Mouse (Mus musculus) E14TG2a.4 (cell line): ENCODE measurements around the gene Clic1.

ENCODE experiments used
- H3K27me3 ChIP-seq: 2 replicates; pipeline ENCODE4 v1.6.1; 2014; ENCODE audit warnings: low read length, control low read depth; ENCODE audit not compliant: insufficient read depth
- H3K36me3 ChIP-seq: 2 replicates; pipeline ENCODE4 v1.6.1; 2014; ENCODE audit warnings: low read length, control low read depth; ENCODE audit not compliant: insufficient read depth
- H3K4me1 ChIP-seq: replicated peaks from 2 replicates; pipeline ENCODE4 v1.6.1; 2014; ENCODE audit warnings: low read depth, low read length, control low read depth
- H3K4me3 ChIP-seq: replicated peaks from 2 replicates; pipeline ENCODE4 v1.5.1; 2014; ENCODE audit warnings: mild to moderate bottlenecking, low read length
- H3K9me3 ChIP-seq: 2 replicates; pipeline ENCODE4 v1.6.1; 2014; ENCODE audit warnings: low read length, control low read depth
- CTCF ChIP-seq: conservative IDR thresholded peaks from 2 replicates; pipeline ENCODE4 v1.5.1; 2014; ENCODE audit warnings: low read length
- NANOG ChIP-seq: IDR thresholded peaks from 2 replicates; pipeline ENCODE4 v1.6.1; 2014; ENCODE audit warnings: borderline replicate concordance, low read length, mixed read lengths
- POU5F1 ChIP-seq: IDR thresholded peaks from 2 replicates; pipeline ENCODE4 v1.6.1; 2014; ENCODE audit warnings: low read length, borderline replicate concordance

Clic1 gene

DNA sequence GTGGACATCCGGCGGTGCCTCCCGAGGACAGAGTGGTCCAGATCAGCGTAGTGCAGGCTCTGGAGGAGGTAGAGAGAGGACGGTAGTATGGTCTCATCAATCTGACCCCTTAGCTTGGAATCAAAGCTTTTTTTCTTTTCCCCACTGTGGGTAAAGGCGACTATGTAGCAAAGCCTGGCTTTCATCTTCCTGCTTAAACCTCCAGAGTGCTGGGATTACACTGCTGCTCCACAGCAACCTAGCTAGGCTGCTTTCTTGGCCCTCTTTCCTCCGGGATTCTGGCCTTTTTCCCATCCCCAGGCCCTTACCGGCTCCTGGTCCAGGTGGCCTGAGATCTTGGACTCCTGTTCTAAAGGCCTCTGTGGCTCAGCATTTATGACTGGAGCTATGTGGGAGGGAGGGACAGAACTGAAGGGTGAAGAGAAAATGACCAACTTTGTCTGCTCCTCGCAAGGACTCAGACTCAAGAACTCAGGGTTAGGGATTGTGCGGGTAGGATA is 14.7 kb downstream of the Clic1 start:
- Histone ChIP-seq H3K4me3 (peak overlapping the region; percentile 76), H3K9me3 (no peaks in the 10 kb centered on the region), H3K27me3 (peaks cover 40% of the 10 kb centered on the region), H3K4me1 (peaks cover 87% of the 10 kb centered on the region), H3K36me3 (peaks cover 26% of the 10 kb centered on the region)
- TF ChIP-seq POU5F1 (no peak), CTCF (no peak), NANOG (no peak)

DNA sequence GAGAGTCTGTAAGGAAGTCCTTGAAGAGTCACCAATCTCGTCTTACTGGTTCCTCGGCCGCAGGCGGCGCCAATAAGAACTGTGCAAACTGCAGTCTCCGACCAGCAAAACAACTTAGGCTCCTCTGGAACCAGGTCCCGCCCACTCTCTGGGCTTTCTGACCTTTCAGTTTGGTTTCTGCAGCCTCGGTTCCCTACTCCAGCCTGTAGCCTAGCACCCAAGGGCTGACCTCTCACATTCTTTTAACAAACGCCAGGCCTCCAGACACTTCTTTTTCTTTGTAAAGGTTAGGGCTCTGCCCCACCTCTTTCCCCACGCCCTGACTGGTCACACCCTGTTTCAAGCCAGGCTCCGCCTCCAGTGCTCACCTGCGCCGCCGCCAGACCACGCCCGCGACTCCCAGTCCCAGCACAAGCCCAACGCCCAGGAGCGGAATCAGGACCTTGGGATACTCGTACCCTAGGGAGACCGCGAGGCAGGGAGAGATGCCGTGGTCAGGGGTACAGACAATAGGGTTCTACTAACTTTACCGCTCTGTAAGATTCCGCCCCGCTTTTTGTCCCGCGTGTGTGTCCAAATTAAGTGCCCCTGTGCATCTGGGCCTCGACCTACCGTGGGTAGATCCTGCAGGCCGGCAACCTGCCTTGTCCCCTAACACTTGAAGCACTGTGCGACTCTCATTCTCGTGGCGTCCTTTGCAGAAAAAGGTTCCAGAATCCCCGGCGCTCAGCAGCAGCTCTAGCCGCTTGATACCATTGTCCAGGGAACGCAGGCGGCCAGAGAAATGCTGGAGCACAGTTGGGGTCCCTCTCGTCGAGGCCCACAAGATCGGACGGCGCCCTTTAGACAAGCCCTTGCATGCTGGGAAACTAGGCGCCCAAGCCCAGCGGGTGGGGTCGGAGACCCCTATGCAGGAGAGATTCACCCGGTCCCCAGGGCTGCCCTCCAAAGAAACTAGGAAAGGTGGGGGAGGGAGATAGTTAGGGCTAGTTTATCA is 15.5 kb downstream of the Clic1 start, which contains the start of gene Ly6g6c:
Ly6g6c (plus strand) TSS at position 438 of the 997 bp plus-strand sequence.
- Histone ChIP-seq H3K4me1 (peaks cover 89% of the 10 kb centered on the region), H3K36me3 (peaks cover 24% of the 10 kb centered on the region), H3K9me3 (no peaks in the 10 kb centered on the region), H3K27me3 (peaks cover 37% of the 10 kb centered on the region), H3K4me3 (peak within 1 kb of the TSS; percentile 76)
- TF ChIP-seq POU5F1 = no peak
- no peak for TF ChIP-seq CTCF
- TF ChIP-seq NANOG = no peak

DNA sequence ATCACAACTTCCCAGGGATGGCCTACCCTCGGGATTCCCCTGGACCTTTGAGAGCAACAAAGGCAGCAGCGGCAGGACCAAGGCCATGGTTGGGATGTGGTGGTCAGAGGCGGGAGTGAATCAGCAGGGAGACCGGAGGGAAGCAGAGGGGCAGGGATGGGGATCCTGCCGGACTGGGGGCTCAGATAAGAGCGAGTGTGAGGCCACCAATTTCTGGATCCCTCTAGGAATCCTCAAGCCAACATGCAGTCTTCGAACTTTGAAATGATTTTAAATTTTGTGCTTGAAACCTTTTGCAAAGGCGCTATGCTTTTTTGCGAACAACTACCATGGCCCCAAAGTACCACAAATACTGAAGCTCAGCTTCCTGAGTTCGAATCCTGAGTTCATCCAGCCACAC is 16.3 kb downstream of the Clic1 start, which contains the start of gene Mpig6b:
Mpig6b (minus strand) TSS at position 101 of the 400 bp plus-strand sequence.
- peaks cover 89% of the 10 kb centered on the region for H3K4me1 ChIP-seq
- H3K27me3 ChIP-seq = peaks cover 34% of the 10 kb centered on the region
- TF ChIP-seq POU5F1 (no peak), CTCF (no peak), NANOG (no peak)
- H3K36me3 ChIP-seq = peaks cover 17% of the 10 kb centered on the region
- H3K4me3 ChIP-seq = peak within 1 kb of the TSS; percentile 76
- no peaks in the 10 kb centered on the region for H3K9me3 ChIP-seq

DNA sequence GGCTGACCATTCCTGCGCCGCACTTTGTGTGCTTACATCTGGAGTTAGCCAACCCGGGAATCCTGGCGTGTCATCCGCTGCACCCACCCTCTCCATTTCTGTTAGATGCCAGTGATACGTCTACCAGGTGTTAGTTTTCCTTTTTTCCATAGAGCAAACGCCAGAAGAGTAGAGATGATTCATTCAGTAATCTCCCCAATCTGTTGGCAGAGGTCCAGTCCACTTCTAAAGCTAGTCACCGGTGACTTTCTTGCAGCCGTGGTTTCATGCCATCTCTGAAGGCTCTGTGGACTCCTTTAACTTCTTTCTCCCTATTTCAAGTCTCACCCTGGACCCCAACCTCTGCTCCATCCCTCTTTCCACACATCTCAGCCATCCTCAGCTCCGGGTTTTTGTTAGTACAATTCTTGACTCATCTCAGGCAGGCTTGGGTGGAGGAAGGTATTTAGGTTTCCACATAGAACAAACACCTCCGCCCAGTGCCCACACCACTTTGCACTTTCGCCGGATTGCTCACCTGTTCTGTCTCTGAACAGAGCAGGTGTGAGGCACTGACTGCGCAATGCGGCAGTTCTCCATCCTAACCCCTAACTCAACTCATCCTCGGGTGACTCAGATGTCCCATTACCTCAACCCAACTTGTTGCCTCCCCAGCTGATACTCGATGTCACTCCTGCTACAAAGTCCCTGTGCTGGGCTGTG is 18.6 kb downstream of the Clic1 start:
- peaks cover 2% of the 10 kb centered on the region for H3K36me3 ChIP-seq
- no peak overlapping the region for H3K4me3 ChIP-seq
- H3K27me3 ChIP-seq = peaks cover 34% of the 10 kb centered on the region
- peaks cover 85% of the 10 kb centered on the region for H3K4me1 ChIP-seq
- no peaks in the 10 kb centered on the region for H3K9me3 ChIP-seq
- no peak for TF ChIP-seq CTCF
- no peak for TF ChIP-seq POU5F1
- TF ChIP-seq NANOG = no peak

DNA sequence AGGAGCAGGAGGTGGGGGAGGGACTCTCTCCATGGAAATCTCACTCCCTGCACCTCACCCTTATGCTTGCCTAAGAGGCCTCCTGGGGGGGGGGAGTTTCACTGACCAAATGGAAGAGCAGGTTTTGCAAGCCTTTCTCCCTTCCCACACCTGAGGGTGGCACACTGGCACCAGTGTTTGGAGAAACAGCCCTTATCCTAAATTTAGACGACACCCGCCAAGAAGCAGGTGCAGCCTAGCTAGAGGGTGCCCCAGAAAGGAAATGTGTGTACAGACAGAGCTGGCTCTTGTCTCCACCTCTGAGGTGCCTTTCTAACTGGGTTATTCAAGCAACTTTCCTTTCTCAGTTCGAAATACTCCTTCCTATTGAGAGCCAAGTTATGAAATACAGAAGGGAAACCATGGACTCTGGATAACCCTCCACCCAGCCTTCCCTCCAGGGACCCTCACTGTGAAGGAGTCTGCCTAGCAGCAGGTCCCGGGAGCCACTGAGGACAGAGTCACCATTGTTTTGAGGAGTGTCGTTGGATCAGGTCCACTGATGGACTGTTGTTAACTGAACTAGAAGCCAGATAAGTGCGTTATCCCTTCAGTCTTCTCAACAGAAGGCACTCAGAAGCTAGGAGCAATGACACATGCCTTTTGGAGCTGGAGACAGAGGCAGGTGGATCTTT is 20.9 kb downstream of the Clic1 start:
- no peaks in the 10 kb centered on the region for H3K9me3 ChIP-seq
- H3K4me1 ChIP-seq = peaks cover 86% of the 10 kb centered on the region
- TF ChIP-seq POU5F1 (no peak), CTCF (no peak), NANOG (no peak)
- H3K36me3 ChIP-seq = no peaks in the 10 kb centered on the region
- H3K27me3 ChIP-seq = peaks cover 31% of the 10 kb centered on the region
- H3K4me3 ChIP-seq = no peak overlapping the region; the same call in 1 of the 2 replicates

DNA sequence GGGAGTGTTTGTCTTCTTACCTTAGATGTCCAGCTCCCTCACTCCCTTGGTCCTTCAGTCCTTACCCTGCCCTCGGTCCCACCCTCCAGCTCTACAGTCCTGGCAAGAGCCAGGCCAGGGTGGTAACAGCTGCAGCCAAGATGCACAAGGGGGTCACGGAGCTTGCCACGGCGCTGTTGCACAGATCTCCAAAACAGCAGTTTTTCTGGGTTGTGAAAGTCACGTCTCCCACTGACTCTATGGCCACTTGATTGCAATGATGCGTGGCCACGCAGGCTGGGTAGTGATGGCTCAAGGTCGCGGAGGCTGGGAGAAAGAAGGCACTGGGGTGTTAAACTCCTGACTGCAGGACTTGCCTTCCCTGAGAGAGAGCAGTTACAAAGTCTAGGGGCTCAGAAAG is 21.7 kb downstream of the Clic1 start:
- no peak overlapping the region for H3K4me3 ChIP-seq
- TF ChIP-seq NANOG (no peak), CTCF (no peak), POU5F1 (no peak)
- no peaks in the 10 kb centered on the region for H3K9me3 ChIP-seq
- H3K4me1 ChIP-seq = peaks cover 87% of the 10 kb centered on the region
- no peaks in the 10 kb centered on the region for H3K36me3 ChIP-seq
- peaks cover 28% of the 10 kb centered on the region for H3K27me3 ChIP-seq

DNA sequence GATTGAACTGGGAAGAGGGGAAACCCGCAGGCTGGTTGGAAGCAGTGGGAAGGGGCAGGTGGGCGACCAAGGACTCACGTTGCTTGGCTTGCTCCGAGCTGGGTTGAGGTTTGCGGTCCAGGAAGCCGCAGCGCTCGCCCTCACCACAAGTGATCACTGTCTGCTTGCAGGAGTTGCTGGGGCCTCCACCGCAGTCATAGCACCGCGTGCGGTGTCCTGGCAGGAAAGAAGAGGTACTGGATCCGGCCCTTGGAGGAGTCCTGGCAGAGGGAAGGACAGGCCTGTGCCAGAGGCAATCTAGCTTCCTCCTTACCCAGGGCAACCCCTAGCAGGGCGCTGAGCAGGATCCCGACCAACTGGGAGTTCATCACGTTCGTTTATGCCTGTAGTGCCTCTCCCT is 24.3 kb downstream of the Clic1 start:
- TF ChIP-seq POU5F1 (no peak), CTCF (no peak)
- Histone ChIP-seq H3K9me3 (no peaks in the 10 kb centered on the region), H3K4me1 (peaks cover 85% of the 10 kb centered on the region), H3K36me3 (0 out of 2 replicates have a peak, but pooled peaks cover 3% of the 10 kb centered on the region), H3K4me3 (peak overlapping the region; percentile 73), H3K27me3 (peaks cover 3% of the 10 kb centered on the region; the same call in 1 of the 2 replicates)
